Mouse (Mus musculus) G1E (cell line): ENCODE measurements around the gene Abca4.

Source experiments
- CTCF ChIP-seq: IDR thresholded peaks from 2 replicates; pipeline ENCODE4 v1.5.1; 2012; ENCODE audit warnings: low read depth, low read length, inconsistent platforms, mixed read lengths
- GATA1 ChIP-seq: IDR thresholded peaks from 2 replicates; pipeline ENCODE4 v1.6.1; 2012; ENCODE audit warnings: borderline replicate concordance, low read length, inconsistent platforms, mixed read lengths
- GATA2 ChIP-seq: IDR thresholded peaks from 2 replicates; pipeline ENCODE4 v1.6.1; 2012; ENCODE audit warnings: low read depth, low read length, inconsistent platforms, borderline replicate concordance
- POLR2AphosphoS5 ChIP-seq: IDR thresholded peaks from 2 replicates; pipeline ENCODE4 v1.6.1; 2012; ENCODE audit warnings: low read depth, low read length, inconsistent platforms; ENCODE audit not compliant: insufficient replicate concordance
- TAL1 ChIP-seq: conservative IDR thresholded peaks from 2 replicates; pipeline ENCODE4 v1.6.1; 2012; ENCODE audit warnings: low read depth, low read length, inconsistent platforms, mixed read lengths

GRCm38 (mm10) chr3:122001568-122001967 lies 42.7 kb upstream of the Abca4 start:
- TF ChIP-seq CTCF (no peak), GATA1 (no peak), GATA2 (no peak), POLR2AphosphoS5 (no peak), TAL1 (no peak)
